Mouse (Mus musculus): ENCODE measurements at regions not wholly inside any gene's neighbourhood (a gene's known extent, or its start where the extent isn't known, plus 50 kb on each side); places are given as distances from the start of the nearest gene placed in this dataset.
"Not testable (repeated sequence)": the region's sequence is repeated elsewhere in the genome, so short reads cannot be mapped to it uniquely, and the experiment has no call there.

- DNase-seq (ENCODE audit: low read depth, low spot score) = peak; percentile 46
Measured at GRCm38 (mm10) chr15:49121202-49121601, 4763.5 kb upstream of the Gm7489 start.

GRCm38 (mm10) chr15:49146430-49146829, 4738.3 kb upstream of the Gm7489 start:
- peak; percentile 72 for DNase-seq (ENCODE audit: low read depth, low spot score)

- no peak for DNase-seq (ENCODE audit: low read depth, low spot score)
Measured at GRCm38 (mm10) chr15:49151998-49152397, 4732.7 kb upstream of the Gm7489 start.

- DNase-seq (ENCODE audit: low read depth, low spot score) = no peak
Measured at GRCm38 (mm10) chr15:49154026-49154425, 4730.7 kb upstream of the Gm7489 start.

- no peak for DNase-seq (ENCODE audit: low read depth, low spot score)
Measured at GRCm38 (mm10) chr15:49191474-49191873, 4693.2 kb upstream of the Gm7489 start.

GRCm38 (mm10) chr15:49192571-49192970, 4692.1 kb upstream of the Gm7489 start:
- DNase-seq (ENCODE audit: low read depth, low spot score) = not testable (repeated sequence)

- DNase-seq (ENCODE audit: low read depth, low spot score) = no peak
Measured at GRCm38 (mm10) chr15:49229063-49229462, 4655.6 kb upstream of the Gm7489 start.

GRCm38 (mm10) chr15:49230846-49231245, 4653.9 kb upstream of the Gm7489 start:
- DNase-seq (ENCODE audit: low read depth, low spot score) = no peak

GRCm38 (mm10) chr15:49270198-49270597, 4614.5 kb upstream of the Gm7489 start:
- DNase-seq (ENCODE audit: low read depth, low spot score) = peak; percentile 66
